19 mouse cellular contexts compared by ENCODE assay signal in genomic region chr1:91085009-91085408, GRCm38 (mm10). TPM values are rescaled to one million over a fixed set of nuclear protein-coding genes. Genes with fewer than 3 reads are reported as not detected.
DNase-seq lines count a peak whose midpoint lies in the region; ATAC-seq lines count a peak whose summit lies in the region.
"Had no signal": no experiment of that assay in that cellular context is flagged by ENCODE, and none has a peak within 500 bp of the region (broad histone marks: within the 10 kb centered on the region; RNA-seq: fewer than 3 reads in every experiment).

No protein-coding gene starts in this region.

- H3K9ac ChIP-seq in heart, embryonic 16.5 days (ENCODE audit: low read length) = peak overlapping the region; percentile 65
- H3K9ac ChIP-seq in lung, embryonic 15.5 days = no peak overlapping the region
- no peak overlapping the region for H3K9ac ChIP-seq in embryonic facial prominence, embryonic 15.5 days
- no peak overlapping the region for H3K9ac ChIP-seq in forebrain, embryonic 12.5 days
- H3K9ac ChIP-seq: forebrain, postnatal 0 days; liver, embryonic 15.5 days; midbrain, embryonic 15.5 days had no signal

- WGBS in heart, embryonic 16.5 days = 26% methylated on average over 10 of the region's 10 CpGs
- WGBS in lung, embryonic 15.5 days = 33% methylated on average over 10 of the region's 10 CpGs
- 68% methylated on average over 10 of the region's 10 CpGs for WGBS in embryonic facial prominence, embryonic 15.5 days
- WGBS in forebrain, embryonic 12.5 days = 84% methylated on average over 10 of the region's 10 CpGs

- peaks cover 67% of the 10 kb centered on the region for H3K4me1 ChIP-seq in heart, embryonic 16.5 days (ENCODE audit: control insufficient read depth, insufficient read depth, low read length)
- peaks cover 34% of the 10 kb centered on the region for H3K4me1 ChIP-seq in lung, embryonic 15.5 days
- H3K4me1 ChIP-seq in embryonic facial prominence, embryonic 15.5 days = peaks cover 27% of the 10 kb centered on the region
- peaks cover 7% of the 10 kb centered on the region for H3K4me1 ChIP-seq in forebrain, embryonic 12.5 days
- H3K4me1 ChIP-seq: midbrain, embryonic 15.5 days had no signal

- H3K27ac ChIP-seq in heart, embryonic 16.5 days (ENCODE audit: low read length) = peak overlapping the region; percentile 89
- H3K27ac ChIP-seq in lung, embryonic 15.5 days = peak overlapping the region; percentile 75
- H3K27ac ChIP-seq in embryonic facial prominence, embryonic 15.5 days (replicated peaks) = 0 out of 2 replicates have a peak overlapping the region, but pooled peaks have one; percentile 5
- H3K27ac ChIP-seq in forebrain, embryonic 12.5 days = no peak overlapping the region
- H3K27ac ChIP-seq: liver, embryonic 15.5 days; midbrain, embryonic 15.5 days had no signal

- peak overlapping the region; percentile 18; the same call in 1 of the 2 replicates for H3K4me2 ChIP-seq in heart, embryonic 16.5 days (ENCODE audit: low read depth, low read length)
- no peak overlapping the region for H3K4me2 ChIP-seq in lung, embryonic 15.5 days
- no peak overlapping the region for H3K4me2 ChIP-seq in embryonic facial prominence, embryonic 15.5 days (replicated peaks)
- no peak overlapping the region for H3K4me2 ChIP-seq in forebrain, embryonic 12.5 days
- H3K4me2 ChIP-seq: liver, embryonic 15.5 days; midbrain, embryonic 15.5 days had no signal

- H3K36me3 ChIP-seq in heart, embryonic 16.5 days (ENCODE audit: control insufficient read depth, insufficient read depth) = peaks cover 17% of the 10 kb centered on the region
- H3K36me3 ChIP-seq in lung, embryonic 15.5 days = no peaks in the 10 kb centered on the region
- H3K36me3 ChIP-seq in embryonic facial prominence, embryonic 15.5 days = no peaks in the 10 kb centered on the region
- no peaks in the 10 kb centered on the region for H3K36me3 ChIP-seq in forebrain, embryonic 12.5 days (replicated peaks)
- H3K36me3 ChIP-seq: G1E; midbrain, embryonic 15.5 days had no signal

- ATAC-seq in heart, embryonic 16.5 days (replicated peaks; ENCODE audit: extremely low read depth, insufficient read depth, low FRiP score) = peak; percentile 55
- ATAC-seq in lung, embryonic 15.5 days (ENCODE audit: borderline replicate concordance, extremely low read depth, low FRiP score, low TSS enrichment) = no peak
- no peak for ATAC-seq in embryonic facial prominence, embryonic 15.5 days (ENCODE audit: insufficient number of reproducible peaks, low FRiP score, low TSS enrichment, low read depth)
- ATAC-seq in forebrain, embryonic 12.5 days (ENCODE audit: low FRiP score) = no peak
- ATAC-seq: forebrain, postnatal 0 days; inflammation-experienced regulatory T-cells, adult 6 months; midbrain, embryonic 15.5 days had no signal

- H3K27me3 ChIP-seq in heart, embryonic 16.5 days (ENCODE audit: control insufficient read depth, insufficient read depth, low read length) = no peaks in the 10 kb centered on the region
- H3K27me3 ChIP-seq in lung, embryonic 15.5 days = no peaks in the 10 kb centered on the region
- H3K27me3 ChIP-seq in embryonic facial prominence, embryonic 15.5 days = no peaks in the 10 kb centered on the region
- H3K27me3 ChIP-seq in forebrain, embryonic 12.5 days = no peaks in the 10 kb centered on the region
- H3K27me3 ChIP-seq: liver, embryonic 15.5 days; midbrain, embryonic 15.5 days had no signal

- DNase-seq in heart, adult 18-20 months = no peak
- DNase-seq in lung, postnatal 10 days = no peak
- no peak for DNase-seq in right cerebral cortex, adult 18-20 months
- DNase-seq: adrenal gland, postnatal 10 days; cerebellum, adult 18-20 months; forebrain, postnatal 0 days had no signal

- H3K9me3 ChIP-seq in heart, embryonic 16.5 days (replicated peaks; ENCODE audit: control insufficient read depth, low read length) = no peaks in the 10 kb centered on the region
- no peaks in the 10 kb centered on the region for H3K9me3 ChIP-seq in lung, embryonic 15.5 days
- no peaks in the 10 kb centered on the region for H3K9me3 ChIP-seq in embryonic facial prominence, embryonic 15.5 days (replicated peaks)
- no peaks in the 10 kb centered on the region for H3K9me3 ChIP-seq in forebrain, embryonic 12.5 days
- H3K9me3 ChIP-seq: liver, embryonic 15.5 days; midbrain, embryonic 15.5 days had no signal

- no peak overlapping the region for H3K4me3 ChIP-seq in heart, embryonic 16.5 days (ENCODE audit: low read length)
- no peak overlapping the region for H3K4me3 ChIP-seq in lung, embryonic 15.5 days
- H3K4me3 ChIP-seq in embryonic facial prominence, embryonic 15.5 days (replicated peaks) = no peak overlapping the region
- H3K4me3 ChIP-seq in forebrain, embryonic 12.5 days (replicated peaks) = no peak overlapping the region
- H3K4me3 ChIP-seq: erythroblast, embryonic 14.5 days; liver, embryonic 15.5 days; midbrain, embryonic 15.5 days had no signal

RNA-seq across cellular contexts. Expression of gene Rbm44, which starts 59.9 kb away (rescaled TPM):
- polyA plus RNA-seq in heart, embryonic 16.5 days (2015; fragmentation: Nextera tagmentation; extraction: Ambion mirVana) = 3.2 TPM in 2 replicates
- total RNA-seq in heart, adult 18-20 months (2021) = not detected
- 1.0 and 1.7 TPM in 2 replicates for polyA plus RNA-seq in lung, embryonic 15.5 days (2015; fragmentation: Nextera tagmentation; extraction: Ambion mirVana)
- polyA plus RNA-seq in embryonic facial prominence, embryonic 15.5 days (2015; fragmentation: Nextera tagmentation; extraction: Ambion mirVana) = 0.51 and 0.70 TPM in 2 replicates
- polyA plus RNA-seq in forebrain, embryonic 12.5 days (2016; fragmentation: Nextera tagmentation; extraction: Ambion mirVana) = 0.28 and 0.31 TPM in 2 replicates
- total RNA-seq: gastrocnemius, postnatal 14 days; layer of hippocampus, postnatal 25 days; left cerebral cortex, postnatal 36 days had no signal
- polyA plus RNA-seq: erythroblast, embryonic 14.5 days; G1E; large intestine, adult 2 months had no signal
